Mouse (Mus musculus) heart, adult 10 weeks (tissue): ENCODE measurements around the gene Comp. TPM values are rescaled to one million over a fixed set of nuclear protein-coding genes. Genes with fewer than 3 reads are reported as not detected.

ENCODE experiments used
- polyA plus RNA-seq: library from polyadenylated mRNA; stranded (reverse); fragments of 350-450 nt; fragmentation: Illumina TruSeq; extraction: RNeasy Lipid Tissue Mini Kit (QIAGEN cat#74804); gene quantifications from one replicate; pipeline ENCODE4 v1.2.3, GENCODE M21; 2014; ENCODE audit warnings: low read depth, low replicate concordance

Gene Comp
- polyA plus RNA-seq, result 11.6 TPM

DNA sequence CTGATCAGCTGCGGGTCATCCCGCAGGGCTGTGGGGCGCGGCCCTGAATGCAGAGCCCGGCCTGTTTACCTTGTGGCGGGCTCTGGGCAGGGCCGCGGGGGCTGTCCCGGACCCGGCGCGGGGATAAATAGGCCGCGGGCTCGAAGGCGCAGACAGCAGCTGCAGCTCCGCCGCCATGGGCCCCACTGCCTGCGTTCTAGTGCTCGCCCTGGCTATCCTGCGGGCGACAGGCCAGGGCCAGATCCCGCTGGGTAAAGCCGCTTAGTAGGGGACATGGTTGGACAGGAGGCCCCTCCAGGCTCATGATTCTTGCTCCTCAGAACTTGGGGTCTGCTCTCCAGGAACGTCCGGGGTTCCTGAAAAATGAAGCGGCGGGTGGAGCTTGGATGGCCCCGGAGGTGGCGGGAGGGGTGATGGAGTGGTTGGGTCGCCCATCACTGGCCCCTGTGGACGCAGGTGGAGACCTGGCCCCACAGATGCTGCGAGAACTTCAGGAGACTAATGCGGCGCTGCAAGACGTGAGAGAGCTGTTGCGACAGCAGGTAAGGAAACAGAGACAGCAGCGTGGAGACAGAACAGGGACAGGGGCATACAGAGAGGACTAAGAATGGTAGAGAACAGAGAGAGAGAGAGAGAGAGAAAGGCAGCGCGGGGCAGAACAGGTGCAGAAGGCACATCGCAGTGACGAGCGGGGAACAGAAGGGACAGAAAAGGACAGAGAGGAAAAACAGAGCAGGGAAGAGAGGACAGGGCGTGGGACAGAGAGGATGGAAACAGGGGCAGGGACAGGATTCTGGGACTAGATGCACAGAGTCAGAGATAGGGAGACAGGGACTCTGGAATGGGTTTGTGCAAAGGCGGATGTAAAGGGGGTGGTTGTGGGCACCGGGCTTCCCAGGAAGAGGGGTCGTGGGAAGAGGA lies at the start of gene Comp:
Gene Comp (plus strand): TSS at position 162 of the 921 bp plus-strand sequence.

DNA sequence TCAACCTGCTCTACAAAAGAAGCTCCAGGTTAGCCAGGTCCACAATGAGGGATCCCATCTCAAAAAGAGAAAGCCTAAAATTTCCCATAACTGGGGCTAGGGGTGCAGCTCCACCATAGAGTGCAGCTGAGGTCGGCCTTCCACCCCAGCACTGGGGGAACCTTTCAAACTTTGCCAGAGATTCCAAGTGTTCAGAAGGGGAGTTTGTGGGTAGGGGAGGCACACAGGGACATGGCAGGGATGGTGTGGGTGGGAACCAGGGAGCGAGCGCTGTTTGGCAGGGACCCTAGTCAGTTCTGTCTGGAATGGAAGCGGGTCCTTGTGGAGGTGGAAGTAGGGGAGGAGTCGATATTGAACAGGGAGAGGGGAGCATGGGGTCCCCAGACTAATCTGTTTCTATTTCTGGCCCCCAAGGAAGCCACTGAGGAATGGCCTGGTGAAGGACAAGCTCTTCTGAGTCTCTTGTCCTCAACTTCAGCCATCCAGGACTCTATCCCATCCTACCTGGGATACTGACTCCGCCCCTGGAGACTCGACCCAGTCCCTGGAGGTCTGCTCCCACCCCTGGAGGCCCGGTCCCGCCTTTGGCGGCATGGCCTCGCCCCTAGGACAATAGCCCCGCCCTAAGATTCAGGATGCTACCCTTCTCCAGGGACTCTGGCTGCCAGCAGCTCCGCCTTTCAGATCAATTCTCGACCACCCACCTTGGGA lies 44.1 kb upstream of the Comp start, which contains the start of gene Gdf1:
Gene Gdf1 (plus strand): TSS at position 694 of the 711 bp plus-strand sequence.

DNA sequence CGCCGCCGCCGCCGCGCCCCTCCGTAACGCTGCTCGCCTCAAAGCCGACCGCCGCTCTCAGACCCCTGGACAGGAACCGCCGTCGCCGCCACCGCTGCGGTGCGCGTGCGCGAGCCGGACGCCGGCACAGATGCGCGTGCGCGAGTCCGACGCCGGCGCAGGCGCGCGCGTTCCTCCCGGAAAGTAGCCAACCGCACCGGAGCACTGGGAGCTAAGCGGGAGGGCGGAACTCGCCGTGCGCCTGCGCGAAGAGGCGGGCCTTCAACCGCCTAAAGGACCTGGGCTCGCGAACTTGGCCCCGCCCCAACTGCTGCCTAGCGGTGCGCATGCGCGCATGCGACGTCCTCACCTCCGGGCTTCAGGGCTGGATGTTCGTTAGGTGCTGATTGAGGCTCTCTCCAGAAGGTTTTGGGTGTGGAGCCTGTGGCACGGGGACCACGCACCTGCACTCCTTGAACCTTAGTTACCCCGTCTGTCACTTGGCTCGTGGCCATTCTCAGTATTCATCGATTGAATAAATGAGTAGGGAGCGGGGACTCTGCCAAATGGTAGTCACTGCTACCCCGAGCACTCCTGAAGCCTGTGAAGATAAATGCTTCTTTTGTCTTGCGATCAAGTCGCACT lies 20.1 kb upstream of the Comp start, which contains the start of gene Upf1:
Gene Upf1 (minus strand): TSS at position 85 of the 624 bp plus-strand sequence.

Other genes starting within 250 kb of the Comp start
- 9.2 TPM for gene Nr2c2ap, start 242.2 kb upstream of the Comp start, polyA plus RNA-seq
- 25.8 TPM for gene Rfxank, start 234.4 kb upstream of the Comp start, polyA plus RNA-seq
- gene Borcs8, start 234.1 kb upstream of the Comp start, polyA plus RNA-seq, result 32.6 TPM
- gene Mef2b, start 233.8 kb upstream of the Comp start, polyA plus RNA-seq, result not detected
- gene Tmem161a, start 201.2 kb upstream of the Comp start, polyA plus RNA-seq, result 82.1 TPM
- 59.6 TPM for gene Slc25a42, start 161.3 kb upstream of the Comp start, polyA plus RNA-seq
- 26.3 TPM for gene Sugp2, start 139.3 kb upstream of the Comp start, polyA plus RNA-seq
- 8.0 TPM for gene Armc6, start 139.1 kb upstream of the Comp start, polyA plus RNA-seq
- gene Homer3, start 90.7 kb upstream of the Comp start, polyA plus RNA-seq, result 7.0 TPM
- gene Ddx49, start 71.1 kb upstream of the Comp start, polyA plus RNA-seq, result 22.8 TPM
- gene Cope, start 71.0 kb upstream of the Comp start, polyA plus RNA-seq, result 126 TPM
- gene Cers1, start 57.8 kb upstream of the Comp start, polyA plus RNA-seq, result 0.68 TPM
- not detected for gene Gdf1, start 43.7 kb upstream of the Comp start, polyA plus RNA-seq
- 27.5 TPM for gene Upf1, start 20.3 kb upstream of the Comp start, polyA plus RNA-seq
- gene Crtc1, start 66.0 kb downstream of the Comp start, polyA plus RNA-seq, result 7.9 TPM
- gene Klhl26, start 103.4 kb downstream of the Comp start, polyA plus RNA-seq, result 9.1 TPM
- gene Tmem59l, start 113.8 kb downstream of the Comp start, polyA plus RNA-seq, result not detected
- gene Crlf1, start 119.6 kb downstream of the Comp start, polyA plus RNA-seq, result 0.63 TPM
- 105 TPM for gene Rex1bd, start 133.2 kb downstream of the Comp start, polyA plus RNA-seq
- gene Uba52, start 137.2 kb downstream of the Comp start, polyA plus RNA-seq, result 1,940 TPM
- 152 TPM for gene Fkbp8, start 154.2 kb downstream of the Comp start, polyA plus RNA-seq
- gene Kxd1, start 154.4 kb downstream of the Comp start, polyA plus RNA-seq, result 118 TPM
- 11.8 TPM for gene Ell, start 165.9 kb downstream of the Comp start, polyA plus RNA-seq
- 33.1 TPM for gene Isyna1, start 220.8 kb downstream of the Comp start, polyA plus RNA-seq
- 42.1 TPM for gene Ssbp4, start 235.3 kb downstream of the Comp start, polyA plus RNA-seq
- 2.3 TPM for gene Lrrc25, start 242.6 kb downstream of the Comp start, polyA plus RNA-seq